Mouse (Mus musculus): ENCODE data around the gene Stmnd1.
A peak's percentile ranks its signal among the peaks of the same experiment; 100 is the strongest.
"Not testable (repeated sequence)": the region's sequence is repeated elsewhere in the genome, so short reads cannot be mapped to it uniquely, and the experiment has no call there.

The Stmnd1 gene

DNA sequence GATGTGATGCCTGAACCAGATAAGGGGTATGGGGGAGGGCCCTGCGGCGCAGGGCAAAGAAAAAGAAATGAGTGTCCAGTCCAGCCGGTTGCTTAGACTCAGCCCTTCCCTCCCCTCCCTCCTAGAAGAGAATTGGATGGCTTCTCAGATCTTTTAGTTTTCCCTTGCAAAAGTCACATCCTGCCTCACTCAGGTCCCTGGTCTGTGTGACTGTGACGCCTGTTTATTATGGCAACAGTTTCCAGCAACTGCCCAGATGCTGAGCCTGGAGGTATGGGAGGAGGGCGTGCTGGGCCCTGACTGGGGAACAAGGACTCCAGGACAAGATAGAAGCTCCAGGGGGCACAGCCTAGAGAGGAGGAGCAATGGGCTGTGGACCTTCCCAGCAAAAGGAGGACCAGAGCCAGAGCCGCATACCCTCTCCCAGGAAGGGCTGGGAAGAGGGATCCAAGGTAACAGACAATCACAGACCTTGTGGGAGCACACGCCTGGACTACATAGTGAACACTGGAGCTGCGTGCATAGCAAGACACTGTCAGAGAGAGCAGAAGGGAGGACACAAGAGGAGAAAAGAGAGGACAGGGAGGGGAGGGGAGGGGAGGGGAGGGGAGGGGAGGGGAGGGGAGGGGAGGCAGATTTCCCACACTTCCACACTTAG lies at the start of gene Stmnd1:
Stmnd1 (plus strand) TSS at position 269 of the 658 bp plus-strand sequence.
- peak in 1 of 2 experiments; percentile 30 for DNase-seq (ENCODE audit: inconsistent age in 2 of 2, low spot score in 1 of 2)

- peak in 1 of 2 experiments; percentile 34 for DNase-seq (ENCODE audit: inconsistent age in 2 of 2, low spot score in 1 of 2)
Measured at GRCm38 (mm10) chr13:46226956-46227355, 46.6 kb upstream of the Stmnd1 start.

DNA sequence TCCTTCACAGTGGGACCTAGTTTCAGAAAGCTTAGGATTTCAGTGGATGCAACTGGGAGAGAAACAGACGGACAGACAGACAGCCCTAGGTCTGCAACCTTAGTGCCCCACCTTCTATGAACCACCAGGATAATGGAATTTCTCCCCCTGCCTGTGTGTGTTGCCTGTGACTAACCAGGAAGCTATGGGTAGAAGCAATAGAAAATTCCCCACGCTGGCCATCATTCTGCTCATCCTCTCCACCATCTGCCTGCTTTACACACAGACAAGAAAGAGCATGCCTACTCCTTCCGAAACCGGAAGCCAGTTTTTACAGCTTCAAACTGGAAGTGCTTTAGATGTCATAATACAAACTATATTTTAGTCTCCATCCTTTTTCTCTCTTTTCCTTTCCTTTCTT lies 46.0 kb upstream of the Stmnd1 start:
- no peak for DNase-seq (ENCODE audit: inconsistent age in 2 of 2, low spot score in 1 of 2)

- not testable (repeated sequence) for DNase-seq (ENCODE audit: inconsistent age in 2 of 2, low spot score in 1 of 2)
Measured at GRCm38 (mm10) chr13:46228750-46229149, 44.8 kb upstream of the Stmnd1 start.

DNA sequence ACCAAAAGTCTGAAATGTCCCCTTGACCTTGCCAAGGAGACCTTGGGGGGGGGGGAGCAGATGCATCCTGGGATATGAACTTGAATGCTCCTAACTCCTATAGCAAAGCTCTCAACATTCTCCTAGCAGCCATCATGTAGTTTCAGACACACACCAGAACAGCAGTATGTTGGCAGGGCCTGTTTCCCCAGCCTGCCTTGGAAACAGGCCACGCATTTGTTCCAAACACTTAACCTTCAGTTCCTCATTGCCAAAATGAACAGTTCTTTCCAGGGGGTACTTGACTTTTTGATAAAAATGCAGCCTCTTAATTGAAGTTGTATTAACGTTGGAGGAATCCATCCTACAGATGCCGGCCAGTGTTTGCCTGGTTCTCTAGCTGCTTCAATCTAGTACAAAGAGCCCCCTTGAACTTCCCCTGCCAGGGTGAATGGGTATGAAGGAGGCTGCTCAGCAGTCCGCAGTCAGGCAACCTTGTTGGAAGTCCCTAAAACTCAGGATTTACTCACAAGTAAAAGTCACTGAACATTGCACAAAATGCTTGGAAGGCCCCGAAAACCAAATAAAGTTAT lies 41.9 kb upstream of the Stmnd1 start:
- peak in 1 of 2 experiments; percentile 28 for DNase-seq (ENCODE audit: inconsistent age in 2 of 2, low spot score in 1 of 2)

GRCm38 (mm10) chr13:46237723-46238349 lies 35.7 kb upstream of the Stmnd1 start:
- DNase-seq (ENCODE audit: inconsistent age in 2 of 2, low spot score in 1 of 2): no peak

DNA sequence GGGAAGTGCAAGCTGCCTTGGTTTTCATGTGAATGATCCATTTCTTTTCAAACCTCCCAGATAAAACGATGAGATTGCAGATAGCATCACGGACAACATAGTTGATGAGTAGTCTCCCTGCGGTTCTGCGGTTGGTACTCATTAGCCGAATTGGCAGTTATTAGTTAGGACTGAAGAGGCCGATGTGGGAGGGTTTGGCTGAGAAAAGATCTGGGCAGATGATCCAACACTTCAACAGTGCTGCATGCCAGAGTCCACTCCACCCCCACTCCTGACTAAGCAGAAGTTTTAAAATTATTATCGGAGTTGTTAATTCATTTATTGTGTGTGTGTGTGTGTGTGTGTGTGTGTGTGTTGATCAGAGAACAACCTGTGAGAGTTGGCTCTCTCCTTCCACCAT lies 34.7 kb upstream of the Stmnd1 start:
- DNase-seq (ENCODE audit: inconsistent age in 2 of 2, low spot score in 1 of 2): no peak

GRCm38 (mm10) chr13:46241391-46242188 lies 31.9 kb upstream of the Stmnd1 start:
- DNase-seq (ENCODE audit: inconsistent age in 2 of 2, low spot score in 1 of 2): no peak

DNA sequence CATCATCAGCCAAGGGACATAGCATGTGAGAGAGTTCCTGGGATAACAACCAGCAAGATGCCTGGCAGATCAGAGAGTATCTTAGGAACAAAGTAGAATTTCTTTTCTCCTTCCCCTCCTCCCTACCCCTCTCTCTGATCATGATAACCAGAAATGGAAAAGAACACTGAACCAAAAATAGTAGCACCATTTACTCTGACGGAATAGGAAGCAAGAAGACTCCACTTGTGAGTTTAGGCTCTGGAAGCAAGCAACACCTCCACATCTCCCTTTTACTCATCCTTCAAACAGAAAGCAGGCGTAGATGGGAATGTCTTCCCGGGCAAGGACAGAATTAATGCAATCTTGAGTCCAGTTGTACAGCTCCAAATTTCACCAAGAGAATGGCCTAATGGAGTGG lies 19.8 kb upstream of the Stmnd1 start:
- DNase-seq (ENCODE audit: inconsistent age in 2 of 2, low spot score in 1 of 2): no peak

DNA sequence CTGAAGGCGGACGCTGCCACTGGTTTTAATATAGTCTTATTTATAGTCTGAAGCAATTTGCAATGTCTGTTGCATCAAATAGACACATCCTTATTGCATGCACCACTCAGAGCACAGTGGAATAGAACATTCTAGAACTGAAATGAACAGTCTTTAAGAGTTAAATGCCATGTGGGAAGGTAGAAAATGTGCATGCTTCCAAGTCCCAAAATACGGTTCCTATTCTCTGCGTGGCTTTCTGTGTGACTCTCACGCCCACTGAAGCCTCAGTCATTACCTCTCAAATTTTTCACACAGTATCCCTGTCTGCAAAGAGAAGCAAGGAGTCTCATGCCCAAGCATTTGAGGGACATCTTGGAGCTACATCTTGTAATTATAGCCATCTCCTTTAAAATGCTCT lies 19.4 kb upstream of the Stmnd1 start:
- no peak for DNase-seq (ENCODE audit: inconsistent age in 2 of 2, low spot score in 1 of 2)

GRCm38 (mm10) chr13:46255616-46256015 lies 17.9 kb upstream of the Stmnd1 start:
- no peak for DNase-seq (ENCODE audit: inconsistent age in 2 of 2, low spot score in 1 of 2)

DNA sequence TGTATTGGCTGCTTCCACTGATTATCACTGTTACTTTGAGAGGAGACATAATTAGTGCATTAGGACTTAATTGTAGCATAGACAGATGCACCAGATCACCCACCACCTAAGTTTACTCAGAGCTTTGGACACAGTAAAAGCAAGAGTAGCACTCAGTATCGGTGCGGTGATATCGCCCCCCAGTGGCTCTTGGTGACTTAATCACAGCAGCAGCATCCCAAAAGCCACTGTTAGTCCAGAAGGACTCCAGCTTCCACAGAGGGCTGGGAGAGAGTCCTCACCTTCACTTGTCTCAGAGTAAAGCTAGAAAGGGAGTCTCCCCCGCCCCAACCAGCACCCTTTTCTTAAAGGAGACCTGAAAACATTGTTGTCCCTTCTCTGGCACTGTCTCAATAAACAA lies 15.7 kb upstream of the Stmnd1 start:
- peak; percentile 20 to 76 for DNase-seq (ENCODE audit: inconsistent age in 2 of 2, low spot score in 1 of 2)

DNA sequence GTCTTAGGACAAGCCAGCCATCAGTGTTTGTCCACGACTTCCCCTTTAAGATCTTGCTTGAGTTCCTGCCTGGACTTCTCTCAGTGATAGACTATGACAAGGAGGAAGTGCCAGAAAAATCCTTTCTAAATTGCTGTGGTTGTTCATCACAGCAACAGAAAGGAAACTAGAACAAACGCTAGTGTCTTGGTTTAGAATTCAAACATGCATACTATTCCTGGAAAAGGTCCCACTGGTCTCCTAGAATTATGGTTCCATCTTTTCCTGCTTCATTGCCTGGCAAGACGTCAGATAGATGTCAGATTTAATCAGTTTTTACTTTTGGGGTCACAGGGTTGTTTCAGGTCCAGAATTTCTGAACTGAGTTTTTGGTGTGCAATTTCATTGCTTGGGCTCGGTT lies 14.0 kb upstream of the Stmnd1 start:
- DNase-seq (ENCODE audit: inconsistent age in 2 of 2, low spot score in 1 of 2): no peak

GRCm38 (mm10) chr13:46261244-46261643 lies 12.3 kb upstream of the Stmnd1 start:
- no peak for DNase-seq (ENCODE audit: inconsistent age in 2 of 2, low spot score in 1 of 2)

GRCm38 (mm10) chr13:46267783-46268182 lies 5.7 kb upstream of the Stmnd1 start:
- DNase-seq (ENCODE audit: inconsistent age in 2 of 2, low spot score in 1 of 2): no peak

DNA sequence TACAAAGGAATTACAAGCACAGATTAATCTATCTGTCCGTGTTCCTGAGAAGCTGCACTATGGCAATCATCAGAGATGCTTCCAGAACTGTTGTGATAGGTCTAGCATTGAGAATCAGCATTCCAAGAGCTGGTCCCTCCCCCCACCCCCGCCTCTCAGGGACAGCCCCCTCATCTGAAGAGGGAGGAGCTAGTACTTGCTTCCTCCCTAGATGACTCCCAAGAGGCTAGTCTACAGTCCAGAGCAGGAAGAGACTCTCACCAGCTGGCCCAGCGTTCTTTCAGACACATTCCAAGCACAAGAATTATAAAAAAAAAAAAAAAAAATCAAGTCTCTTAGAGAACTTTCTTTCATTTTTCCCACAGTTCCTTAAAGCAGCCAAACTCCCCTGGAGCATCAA lies 5.2 kb upstream of the Stmnd1 start:
- no peak for DNase-seq (ENCODE audit: inconsistent age in 2 of 2, low spot score in 1 of 2)

DNA sequence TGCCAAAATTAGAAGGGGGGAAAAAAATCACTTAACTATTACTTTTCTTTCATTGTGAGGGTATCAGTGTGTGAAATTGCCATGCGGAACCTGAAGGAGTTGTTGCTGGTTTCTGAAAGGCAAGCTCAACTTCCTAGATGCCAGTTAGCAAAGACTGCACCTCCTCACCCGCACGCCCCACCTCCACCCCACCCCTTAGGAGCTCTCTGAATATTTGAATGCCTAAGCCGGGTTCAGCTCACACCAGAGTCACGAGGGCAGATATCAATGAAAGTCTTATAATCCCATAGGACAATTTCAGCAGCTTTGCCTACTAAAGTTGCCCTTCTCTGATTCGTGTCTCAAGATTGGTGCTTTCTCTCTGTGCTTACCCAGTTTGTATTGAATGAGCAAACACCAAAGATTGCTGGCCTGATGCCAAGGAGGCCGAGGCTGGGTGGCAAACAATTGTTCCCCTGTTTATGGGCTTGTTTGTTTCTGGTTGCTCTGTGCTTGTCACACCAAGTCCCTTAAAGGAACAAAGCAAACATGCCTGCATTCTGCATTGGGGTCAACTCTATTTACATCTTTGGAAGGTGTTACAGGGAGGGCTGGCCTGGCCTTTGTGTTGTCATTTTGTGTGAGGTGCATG lies 4.6 kb upstream of the Stmnd1 start:
- DNase-seq (ENCODE audit: inconsistent age in 2 of 2, low spot score in 1 of 2): no peak

GRCm38 (mm10) chr13:46272811-46273452 lies 589 bp upstream of the Stmnd1 start:
- no peak for DNase-seq (ENCODE audit: inconsistent age in 2 of 2, low spot score in 1 of 2)

DNA sequence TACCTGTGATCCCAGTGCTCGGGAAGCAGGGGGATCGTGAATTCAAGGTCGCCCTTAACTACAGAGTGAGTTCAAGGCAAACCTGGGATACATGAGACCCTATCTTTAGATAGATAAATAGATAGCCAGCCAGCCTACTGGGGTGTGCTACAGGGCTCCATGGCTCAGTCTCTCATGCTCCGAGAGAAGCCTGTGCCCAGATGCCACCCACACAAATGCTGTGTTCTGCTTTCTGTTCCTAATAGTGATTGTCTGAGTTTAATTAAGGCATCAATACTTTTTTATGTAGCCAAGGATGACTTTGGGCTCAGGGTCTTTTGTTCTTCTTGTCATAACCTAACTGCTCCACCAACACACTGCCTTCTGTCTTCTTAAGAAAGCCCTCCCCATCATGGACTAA lies 2.2 kb downstream of the Stmnd1 start:
- no peak for DNase-seq (ENCODE audit: inconsistent age in 2 of 2, low spot score in 1 of 2)

DNA sequence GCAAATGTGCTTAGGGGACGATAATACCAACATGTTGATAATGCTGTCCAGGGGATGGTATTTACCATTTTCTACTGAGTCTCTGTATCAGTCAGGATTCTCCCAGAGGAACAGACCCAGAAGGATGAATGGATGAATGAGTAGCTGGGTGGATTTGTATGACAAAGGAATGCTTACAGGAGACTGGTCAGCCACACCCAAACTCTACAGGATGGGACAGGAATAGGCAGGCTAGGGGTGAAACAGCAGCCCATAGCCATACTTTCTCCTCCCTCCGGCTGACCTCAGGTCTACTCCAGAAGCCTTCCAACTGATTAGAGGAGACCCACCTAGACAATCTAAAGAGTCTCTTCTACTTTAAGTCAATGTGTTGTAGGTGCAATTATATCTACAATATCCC lies 9.0 kb downstream of the Stmnd1 start:
- no peak for DNase-seq (ENCODE audit: inconsistent age in 2 of 2, low spot score in 1 of 2)

DNA sequence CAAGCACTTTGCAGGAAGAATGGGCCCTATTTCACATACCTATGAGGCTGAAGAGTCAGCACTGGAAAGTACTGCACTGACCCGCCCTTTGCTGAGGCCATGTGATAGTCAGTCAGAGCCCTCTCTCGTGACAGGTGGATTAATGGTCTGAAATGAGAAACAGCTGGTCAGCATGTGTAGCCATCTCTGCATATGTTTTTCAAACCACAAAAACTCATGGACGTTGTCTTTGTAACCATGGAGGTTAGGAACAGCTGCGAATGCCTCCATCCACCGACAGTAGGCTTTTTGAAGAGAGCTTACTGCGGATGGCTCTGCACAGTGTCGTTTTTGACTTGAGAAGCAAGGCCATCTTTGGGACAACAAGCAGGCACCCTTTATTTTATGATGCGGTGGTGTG lies 14.3 kb downstream of the Stmnd1 start:
- no peak for DNase-seq (ENCODE audit: inconsistent age in 2 of 2, low spot score in 1 of 2)
